Mouse (Mus musculus): Measurements from ENCODE around the gene Prl7b1.

Gene Prl7b1

DNA sequence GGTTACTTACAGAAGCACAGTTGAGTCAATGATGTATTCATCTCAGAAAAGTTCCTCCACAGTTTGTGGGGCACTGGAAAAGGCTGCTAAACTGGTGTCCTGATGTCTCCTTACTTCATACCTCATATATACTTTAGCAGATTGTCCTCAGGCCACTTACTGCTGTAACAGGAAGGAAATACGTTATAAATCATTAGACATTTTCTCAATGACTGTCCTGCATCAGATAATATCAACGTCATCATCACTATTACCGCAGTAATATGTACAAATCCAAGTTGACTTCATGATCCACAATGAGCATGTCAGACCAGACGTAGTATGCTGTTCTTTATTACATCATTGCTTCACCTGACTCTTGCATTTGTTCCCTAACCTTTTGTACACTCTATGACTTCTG lies at the start of gene Prl7b1:
Gene Prl7b1 (minus strand): TSS at position 101 of the 400 bp plus-strand sequence.
- DNase-seq = no peak

DNA sequence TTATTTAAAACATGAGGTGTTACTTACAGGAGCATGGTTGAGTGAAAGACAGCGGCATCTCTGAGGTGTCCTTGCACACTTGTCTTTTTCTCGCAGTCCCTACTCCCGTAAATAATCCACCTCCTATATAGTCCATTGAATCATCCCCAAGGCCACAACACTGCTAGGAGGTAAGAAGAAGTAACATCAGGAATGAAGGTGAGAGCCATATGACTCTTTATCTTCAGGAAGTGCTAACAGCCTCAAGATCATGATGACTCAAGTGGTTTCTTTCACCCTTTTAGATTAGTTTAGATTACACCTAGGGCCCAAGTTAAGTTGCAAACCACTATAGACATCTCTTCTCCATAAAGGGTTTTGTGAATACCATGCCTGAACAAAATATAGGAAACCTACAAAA lies 32.0 kb upstream of the Prl7b1 start, which contains the start of gene Prl7a1:
Gene Prl7a1 (minus strand): TSS at position 101 of the 400 bp plus-strand sequence.
- DNase-seq = no peak

DNA sequence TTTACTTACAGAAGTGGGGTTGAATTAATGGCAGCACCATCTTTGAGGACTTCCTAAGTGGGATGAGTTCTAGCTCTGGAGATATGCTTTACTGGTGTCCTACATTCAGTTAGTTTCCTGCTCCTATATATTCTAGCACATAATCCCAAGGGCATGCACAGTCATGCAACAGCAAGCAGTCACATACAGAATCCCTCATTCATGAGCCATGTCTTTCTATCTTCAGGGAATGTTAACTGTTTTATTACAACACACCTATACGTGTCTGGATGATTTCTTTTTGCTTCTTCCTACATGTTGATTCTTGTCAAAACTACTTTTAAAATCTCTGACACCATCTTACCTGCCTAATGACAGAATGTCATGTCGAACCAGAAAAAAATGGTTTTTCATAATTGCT lies 28.3 kb downstream of the Prl7b1 start, which contains the start of gene Prl8a1:
Gene Prl8a1 (minus strand): TSS at position 101 of the 400 bp plus-strand sequence.
- DNase-seq = no peak

DNA sequence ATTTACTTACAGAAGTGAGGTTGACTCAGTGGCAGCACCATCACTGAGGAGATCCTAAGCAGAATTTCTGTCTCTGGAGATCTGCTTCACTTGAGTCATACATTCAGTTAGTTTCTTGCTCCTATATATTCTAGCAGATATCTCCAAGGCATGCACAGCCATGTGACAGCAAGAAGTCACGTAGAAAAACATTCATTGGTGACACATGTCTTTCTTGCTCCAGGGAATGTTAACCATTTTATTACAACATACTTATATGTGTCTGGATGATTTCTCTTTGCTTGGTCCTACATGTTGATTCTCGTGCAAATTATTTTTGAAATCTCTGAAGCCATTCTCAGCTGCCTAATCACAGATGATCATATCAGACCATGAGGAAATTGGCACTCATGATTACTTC lies 45.9 kb downstream of the Prl7b1 start, which contains the start of gene Prl8a9:
Gene Prl8a9 (minus strand): TSS at position 101 of the 400 bp plus-strand sequence.
- no peak for DNase-seq

DNA sequence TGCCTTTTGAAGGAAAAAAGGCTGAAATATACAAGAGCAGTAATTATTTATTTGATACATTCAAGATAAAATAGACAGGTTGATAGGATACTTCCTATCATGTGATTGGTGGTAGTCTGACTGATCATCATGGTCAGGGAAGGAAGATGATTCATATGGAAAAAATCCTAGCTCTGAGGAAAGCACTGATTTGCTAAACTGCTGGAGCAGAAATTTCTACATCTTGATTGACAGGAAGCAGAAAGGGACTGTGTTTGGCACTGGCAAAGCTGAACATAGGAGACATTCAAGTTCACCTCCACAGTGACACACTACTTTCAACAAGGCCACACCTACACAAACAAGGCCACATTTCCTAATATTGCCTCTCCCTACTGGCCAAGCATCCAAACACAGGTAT lies 57.0 kb downstream of the Prl7b1 start:
- no peak for DNase-seq
